Mouse (Mus musculus) neural tube, embryonic 14.5 days (tissue): ENCODE measurements around the gene Sema6d. TPM values are rescaled to one million over a fixed set of nuclear protein-coding genes. Genes with fewer than 3 reads are reported as not detected.

Experiments
- ATAC-seq: fragments of 200-750 bp; cut with Nextera tagmentation; 2 replicates; pipeline ENCODE4 v1.8.0; 2017; ENCODE audit warnings: low read depth, mild to moderate bottlenecking, moderate TSS enrichment, moderate library complexity
- H3K27ac ChIP-seq: fragments of 300-500 bp; sonication (generic); 2 replicates; pipeline ENCODE4 v1.5.1; 2014; ENCODE audit warnings: low read depth, mild to moderate bottlenecking, control low read depth, low read length, moderate library complexity, mixed read lengths
- H3K27me3 ChIP-seq: fragments of 300-500 bp; sonication (generic); 2 replicates; pipeline ENCODE4 v1.6.1; 2014; ENCODE audit warnings: low read length; ENCODE audit not compliant: control insufficient read depth, insufficient read depth
- H3K36me3 ChIP-seq: fragments of 300-500 bp; sonication (generic); 2 replicates; pipeline ENCODE4 v1.6.1; 2014; ENCODE audit warnings: low read length, mixed read lengths; ENCODE audit not compliant: control insufficient read depth, insufficient read depth
- H3K4me1 ChIP-seq: fragments of 300-500 bp; sonication (generic); 2 replicates; pipeline ENCODE4 v1.6.1; 2014; ENCODE audit warnings: low read length; ENCODE audit not compliant: control insufficient read depth, insufficient read depth
- H3K4me2 ChIP-seq: fragments of 300-500 bp; sonication (generic); 2 replicates; pipeline ENCODE4 v1.6.1; 2014; ENCODE audit warnings: mild to moderate bottlenecking, low read depth, low read length, control low read depth
- H3K4me3 ChIP-seq: fragments of 300-500 bp; sonication (generic); 2 replicates; pipeline ENCODE4 v1.5.1; 2014; ENCODE audit warnings: low read depth, low read length, control low read depth, mixed read lengths
- H3K9ac ChIP-seq: fragments of 300-500 bp; sonication (generic); replicated peaks from 2 replicates; pipeline ENCODE4 v1.6.1; 2014; ENCODE audit warnings: low read depth, mild to moderate bottlenecking, control low read depth, low read length, mixed read lengths
- H3K9me3 ChIP-seq: fragments of 300-500 bp; sonication (generic); 2 replicates; pipeline ENCODE4 v1.6.1; 2016; ENCODE audit warnings: low read length; ENCODE audit not compliant: control insufficient read depth
- WGBS: fragments of 180-500 bp; shearing (Covaris S2); extraction: QIAGEN DNeasy Blood & Tissue Kit; methylation state at CpG from one replicate; pipeline ENCODE4 v1.1.7; 2014; 5-methylcytosine and 5-hydroxymethylcytosine counted together
- polyA plus RNA-seq: library from polyadenylated mRNA; unstranded; fragments of >200 nt; fragmentation: Nextera tagmentation; extraction: Ambion mirVana; gene quantifications from 2 replicates; pipeline ENCODE4 v1.2.1, GENCODE M21; 2014

Sema6d gene
- polyA plus RNA-seq, 1 experiment from 2014 or later: 75.5 TPM

DNA sequence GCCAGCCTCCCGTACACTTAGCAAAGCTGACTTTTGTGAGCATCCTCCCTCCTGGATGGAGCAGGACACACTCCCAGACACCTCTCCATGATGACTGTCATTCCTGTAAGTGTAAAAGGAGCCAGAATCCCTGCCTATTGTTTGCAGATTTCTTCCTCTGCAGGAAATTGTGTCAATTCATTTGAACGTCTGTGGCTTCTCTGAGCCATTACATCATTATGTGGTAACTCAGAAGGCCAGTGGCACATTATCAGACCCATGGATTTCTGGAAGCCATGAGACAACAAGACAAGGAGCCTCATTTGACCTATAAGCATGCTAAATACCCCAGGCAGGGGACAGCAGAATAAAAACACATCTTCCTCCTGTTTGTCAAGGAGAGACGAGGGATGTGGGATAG is 327.0 kb downstream of the Sema6d start:
- WGBS: 67% methylated on average over 3 of the region's 3 CpGs
- Histone ChIP-seq H3K36me3 (no peaks in the 10 kb centered on the region), H3K4me3 (no peak overlapping the region), H3K4me2 (no peak overlapping the region), H3K27me3 (no peaks in the 10 kb centered on the region), H3K9ac (no peak overlapping the region), H3K4me1 (no peaks in the 10 kb centered on the region), H3K9me3 (no peaks in the 10 kb centered on the region), H3K27ac (no peak overlapping the region)
- ATAC-seq: no peak

DNA sequence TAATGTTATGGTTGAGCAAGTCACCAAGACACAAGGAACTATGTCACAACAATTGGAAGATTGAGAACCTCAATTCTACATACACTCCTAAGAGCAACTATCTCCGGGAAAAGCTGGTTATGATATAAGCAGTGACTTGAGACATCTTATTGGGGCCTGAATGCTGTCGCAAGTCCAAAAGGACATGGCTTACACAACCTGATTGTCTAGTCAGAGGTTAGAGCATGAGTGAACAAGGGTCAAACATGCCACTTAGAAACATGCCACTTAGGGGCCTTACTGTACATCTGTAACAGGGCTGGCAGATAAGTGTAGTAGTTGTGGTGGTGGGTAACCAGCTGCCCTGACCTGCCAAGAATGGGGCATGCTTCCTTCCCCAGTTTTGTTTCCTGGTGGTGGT is 328.6 kb downstream of the Sema6d start:
- no peak overlapping the region for H3K4me2 ChIP-seq
- H3K9ac ChIP-seq: no peak overlapping the region
- H3K27ac ChIP-seq: no peak overlapping the region
- no peaks in the 10 kb centered on the region for H3K9me3 ChIP-seq
- 98% methylated on average over 2 of the region's 2 CpGs for WGBS
- no peaks in the 10 kb centered on the region for H3K36me3 ChIP-seq
- no peak overlapping the region for H3K4me3 ChIP-seq
- no peaks in the 10 kb centered on the region for H3K4me1 ChIP-seq
- ATAC-seq: no peak
- no peaks in the 10 kb centered on the region for H3K27me3 ChIP-seq

DNA sequence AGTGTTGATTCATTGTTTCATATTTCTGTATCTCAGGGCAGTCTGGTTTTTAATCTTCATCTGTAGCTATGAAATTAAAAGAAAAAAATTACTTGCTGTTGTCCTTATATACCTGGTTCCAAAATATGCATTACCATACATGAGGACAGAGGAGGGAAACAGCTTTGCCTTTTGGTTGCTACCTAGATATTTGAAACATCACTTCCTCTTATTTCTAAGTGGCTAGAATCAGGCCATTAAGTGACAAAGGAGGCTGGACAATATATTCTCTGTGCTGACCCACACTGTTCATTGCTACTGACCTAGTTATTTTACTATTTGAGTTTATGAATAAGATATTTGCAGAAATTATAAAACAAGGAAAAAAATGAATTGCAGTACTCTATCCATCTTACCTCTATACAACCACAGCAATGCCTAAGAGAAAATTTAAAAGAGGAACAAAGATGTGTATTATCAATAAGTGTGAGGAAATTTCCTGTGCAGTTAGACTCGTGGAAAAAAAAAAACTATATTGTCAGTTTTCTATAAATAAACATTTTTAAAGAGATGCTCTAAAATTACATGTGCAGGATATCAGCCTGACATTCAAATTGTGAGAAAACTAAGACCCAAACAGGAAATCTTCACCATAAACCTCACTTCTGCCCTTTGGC is 330.5 kb downstream of the Sema6d start:
- H3K4me1 ChIP-seq: no peaks in the 10 kb centered on the region
- H3K9me3 ChIP-seq: no peaks in the 10 kb centered on the region
- no peak overlapping the region for H3K4me3 ChIP-seq
- H3K27me3 ChIP-seq: no peaks in the 10 kb centered on the region
- no peak overlapping the region for H3K9ac ChIP-seq
- no peak overlapping the region for H3K4me2 ChIP-seq
- ATAC-seq: no peak
- WGBS: 68% methylated on average over 1 of the region's 1 CpGs
- no peak overlapping the region for H3K27ac ChIP-seq
- no peaks in the 10 kb centered on the region for H3K36me3 ChIP-seq

GRCm38 (mm10) chr2:124429744-124430143 is 340.0 kb downstream of the Sema6d start:
- ATAC-seq: no peak
- Histone ChIP-seq H3K27me3 (no peaks in the 10 kb centered on the region), H3K9ac (no peak overlapping the region), H3K9me3 (no peaks in the 10 kb centered on the region), H3K4me3 (no peak overlapping the region), H3K27ac (no peak overlapping the region), H3K36me3 (no peaks in the 10 kb centered on the region), H3K4me1 (no peaks in the 10 kb centered on the region), H3K4me2 (no peak overlapping the region)
- 85% methylated on average over 5 of the region's 5 CpGs for WGBS

DNA sequence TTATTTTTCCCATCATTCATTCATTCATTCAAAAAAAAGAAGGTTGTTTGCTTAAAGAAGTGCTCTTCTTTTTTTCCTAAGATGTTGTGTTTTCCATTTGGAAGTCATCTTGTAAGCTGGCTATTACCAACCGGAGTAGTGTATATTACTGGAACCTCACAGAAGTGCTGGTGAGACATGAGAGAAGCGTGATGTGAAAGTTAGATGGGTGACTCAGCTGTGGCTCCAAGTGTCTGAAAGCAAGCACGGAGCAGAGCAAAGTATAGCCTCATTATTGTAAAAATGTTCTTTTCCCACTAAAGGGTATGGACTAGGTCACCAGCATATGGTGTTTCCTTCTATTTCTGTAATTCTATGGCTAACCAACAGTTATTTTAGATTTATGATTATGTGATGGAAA is 340.9 kb downstream of the Sema6d start:
- no peak overlapping the region for H3K27ac ChIP-seq
- no peak overlapping the region for H3K4me2 ChIP-seq
- 94% methylated on average over 3 of the region's 3 CpGs for WGBS
- no peak overlapping the region for H3K9ac ChIP-seq
- no peaks in the 10 kb centered on the region for H3K9me3 ChIP-seq
- ATAC-seq: no peak
- no peak overlapping the region for H3K4me3 ChIP-seq
- H3K4me1 ChIP-seq: no peaks in the 10 kb centered on the region
- H3K27me3 ChIP-seq: no peaks in the 10 kb centered on the region
- no peaks in the 10 kb centered on the region for H3K36me3 ChIP-seq

GRCm38 (mm10) chr2:124435382-124436002 is 345.7 kb downstream of the Sema6d start:
- no peak overlapping the region for H3K27ac ChIP-seq
- H3K9ac ChIP-seq: no peak overlapping the region
- no peak overlapping the region for H3K4me2 ChIP-seq
- H3K27me3 ChIP-seq: no peaks in the 10 kb centered on the region
- ATAC-seq: no peak
- H3K4me3 ChIP-seq: no peak overlapping the region
- 76% methylated on average over 12 of the region's 12 CpGs for WGBS
- H3K36me3 ChIP-seq: no peaks in the 10 kb centered on the region
- H3K9me3 ChIP-seq: no peaks in the 10 kb centered on the region
- H3K4me1 ChIP-seq: no peaks in the 10 kb centered on the region

DNA sequence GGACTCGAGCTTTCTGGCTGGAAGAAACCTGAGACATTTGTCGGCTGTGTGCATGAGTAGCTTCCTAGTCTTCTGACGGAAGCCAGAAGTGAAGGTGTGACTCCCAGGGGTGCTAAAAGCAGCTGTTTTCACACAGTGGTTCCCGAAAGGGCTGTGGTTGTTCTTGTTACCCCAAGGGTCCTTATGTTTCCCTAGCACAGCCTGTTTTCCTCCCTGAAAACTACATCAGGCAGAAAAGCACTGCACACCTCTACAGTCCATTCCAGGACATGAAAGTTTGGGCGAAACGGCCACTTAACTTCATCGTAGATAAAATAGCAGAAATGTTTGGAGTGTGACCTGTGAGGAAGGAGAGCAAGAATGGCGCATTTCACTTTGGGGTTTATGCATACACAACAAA is 346.9 kb downstream of the Sema6d start:
- Histone ChIP-seq H3K4me2 (no peak overlapping the region), H3K36me3 (no peaks in the 10 kb centered on the region), H3K9ac (no peak overlapping the region), H3K4me3 (no peak overlapping the region), H3K27me3 (no peaks in the 10 kb centered on the region), H3K9me3 (no peaks in the 10 kb centered on the region), H3K4me1 (no peaks in the 10 kb centered on the region), H3K27ac (no peak overlapping the region)
- no peak for ATAC-seq
- 73% methylated on average over 8 of the region's 8 CpGs for WGBS

GRCm38 (mm10) chr2:124444199-124444598 is 354.4 kb downstream of the Sema6d start:
- 89% methylated on average over 2 of the region's 2 CpGs for WGBS
- no peak for ATAC-seq
- Histone ChIP-seq H3K9me3 (no peaks in the 10 kb centered on the region), H3K27ac (no peak overlapping the region), H3K4me2 (no peak overlapping the region), H3K36me3 (no peaks in the 10 kb centered on the region), H3K4me3 (no peak overlapping the region), H3K27me3 (no peaks in the 10 kb centered on the region), H3K9ac (no peak overlapping the region), H3K4me1 (no peaks in the 10 kb centered on the region)

GRCm38 (mm10) chr2:124455881-124456280 is 366.1 kb downstream of the Sema6d start:
- no peaks in the 10 kb centered on the region for H3K4me1 ChIP-seq
- 78% methylated on average over 2 of the region's 2 CpGs for WGBS
- no peaks in the 10 kb centered on the region for H3K36me3 ChIP-seq
- no peak overlapping the region for H3K4me2 ChIP-seq
- no peaks in the 10 kb centered on the region for H3K9me3 ChIP-seq
- no peak overlapping the region for H3K9ac ChIP-seq
- H3K27ac ChIP-seq: no peak overlapping the region
- ATAC-seq: no peak
- H3K27me3 ChIP-seq: no peaks in the 10 kb centered on the region
- H3K4me3 ChIP-seq: no peak overlapping the region
